Mouse (Mus musculus) 3T3-L1 (cell line): Measurements from ENCODE around the gene Spaar.
"Not testable (repeated sequence)": the region's sequence is repeated elsewhere in the genome, so short reads cannot be mapped to it uniquely, and the experiment has no call there.

Experiments used
- DNase-seq: peaks from one replicate; pipeline ENCODE4 v3.0.0-alpha.2; 2015; ENCODE audit warnings: low read depth, low spot score

Spaar gene

DNA sequence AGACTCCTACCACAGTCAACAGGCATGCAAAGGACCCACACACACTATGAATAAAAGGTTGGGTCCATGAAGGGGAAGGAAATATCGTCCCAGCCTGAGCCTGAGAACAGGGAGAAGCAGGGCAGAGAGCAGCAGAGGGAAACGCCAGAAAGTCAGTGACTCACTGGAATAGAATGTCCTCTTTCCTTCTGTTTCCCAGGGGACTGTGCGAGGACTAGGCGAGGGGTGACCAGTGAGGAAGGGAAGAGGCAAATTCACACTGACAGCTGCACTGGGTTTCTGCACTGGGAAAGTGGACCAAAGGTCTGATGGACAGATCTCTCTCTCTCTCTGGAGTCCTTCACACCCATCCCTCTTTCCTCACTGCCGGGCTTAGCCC is 1.3 kb upstream of the Spaar start:
- DNase-seq, result peak; percentile 95

DNA sequence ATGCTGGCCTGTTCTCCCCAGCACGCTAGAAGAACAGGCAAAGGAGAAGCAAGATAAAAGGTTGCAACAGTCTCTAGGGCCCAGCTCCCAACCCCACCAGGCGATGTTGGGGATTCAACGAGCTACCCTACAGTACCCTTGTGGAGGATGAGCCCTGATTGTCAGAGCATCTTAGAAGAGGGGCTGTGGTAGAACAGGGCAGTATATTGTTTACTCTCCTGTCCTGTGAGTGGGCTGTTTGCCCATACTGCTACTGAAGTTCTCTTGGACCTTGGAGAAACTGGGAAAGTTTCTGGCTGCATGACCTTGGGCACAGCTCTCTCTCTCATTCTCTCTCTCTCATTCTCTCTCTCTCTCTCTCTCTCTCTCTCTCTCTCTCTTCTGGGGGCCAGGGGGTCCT is 708 bp upstream of the Spaar start:
- DNase-seq, result peak; percentile 65

DNA sequence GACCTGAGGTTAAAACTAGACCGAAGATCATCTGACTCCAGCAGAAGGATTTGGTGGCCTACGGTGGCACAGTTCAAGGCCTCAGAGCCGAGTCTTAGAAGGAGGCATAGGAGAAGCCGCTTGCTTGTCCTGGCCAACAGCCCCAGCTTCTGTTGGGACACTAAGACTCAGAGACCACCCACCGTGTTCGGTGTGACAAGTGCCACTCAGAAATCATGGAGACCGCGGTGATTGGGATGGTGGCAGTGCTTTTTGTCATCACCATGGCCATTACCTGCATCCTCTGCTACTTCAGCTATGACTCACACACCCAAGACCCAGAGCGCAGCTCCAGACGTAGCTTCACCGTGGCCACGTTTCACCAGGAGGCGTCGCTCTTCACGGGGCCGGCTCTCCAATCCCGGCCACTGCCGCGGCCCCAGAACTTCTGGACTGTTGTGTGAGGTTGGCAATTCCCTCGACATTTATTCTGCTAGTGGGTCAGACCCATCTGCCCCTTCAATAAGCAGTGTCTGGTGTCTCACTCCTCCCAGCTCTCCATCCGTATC is 990 bp downstream of the Spaar start:
- no peak for DNase-seq

DNA sequence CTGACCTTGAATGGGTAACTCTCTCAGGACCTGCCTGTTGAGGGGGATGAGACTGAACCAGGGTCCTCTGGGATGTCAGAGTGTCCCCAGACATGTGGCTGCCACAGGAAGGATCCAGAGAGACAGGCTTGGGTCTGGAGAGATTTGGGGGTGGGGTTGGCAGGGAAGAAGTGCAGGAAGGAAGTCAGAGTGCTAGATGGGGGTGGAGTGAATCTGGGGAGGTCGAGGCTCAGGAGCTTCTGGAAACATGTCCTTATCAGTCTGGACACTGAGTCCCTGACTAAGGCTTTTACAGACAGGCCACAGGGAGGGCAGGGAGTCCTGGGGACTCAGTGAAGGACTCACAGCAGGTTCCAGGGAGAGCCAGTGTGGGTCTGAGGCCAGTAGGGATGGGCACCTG is 2.3 kb downstream of the Spaar start:
- DNase-seq, result no peak

DNA sequence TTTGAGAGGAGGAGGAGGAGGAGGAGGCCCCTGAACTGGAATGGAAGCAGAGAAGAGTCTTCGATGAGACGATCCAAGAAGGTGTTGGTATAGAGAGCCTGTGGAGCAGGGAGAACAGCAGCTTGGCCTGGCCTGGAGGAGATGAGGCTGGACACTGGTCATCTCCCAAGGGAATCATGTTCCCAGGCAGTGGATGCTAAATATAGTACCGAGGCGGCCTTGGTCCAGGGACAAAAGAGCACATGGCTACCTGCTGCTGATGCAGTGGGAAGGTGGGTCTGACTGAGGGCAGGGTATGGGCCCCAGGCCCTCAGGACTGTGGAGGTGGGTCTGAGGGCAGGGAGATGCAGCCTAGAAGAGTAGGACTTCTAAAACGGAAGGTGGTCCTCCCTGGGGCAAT is 3.4 kb downstream of the Spaar start:
- DNase-seq, result no peak

DNA sequence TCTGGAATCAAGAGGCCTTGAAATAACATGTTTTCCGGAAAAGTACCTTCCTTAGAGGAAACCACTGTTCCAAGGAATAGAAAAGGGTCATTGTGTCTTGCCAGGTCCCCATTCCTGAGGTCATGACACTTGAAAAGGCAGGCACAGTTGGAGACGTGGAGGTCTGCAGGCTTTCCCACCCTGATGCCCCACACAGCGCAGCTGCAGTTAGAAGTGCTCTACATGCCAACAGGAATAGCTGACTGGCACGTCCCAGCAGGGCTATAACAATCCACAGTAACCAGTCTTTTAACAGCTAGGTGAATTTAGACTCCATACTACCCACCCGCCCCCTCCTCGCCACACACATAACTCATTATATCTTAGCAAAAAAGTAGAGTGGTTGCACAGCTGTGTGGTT is 7.3 kb downstream of the Spaar start:
- no peak for DNase-seq

DNA sequence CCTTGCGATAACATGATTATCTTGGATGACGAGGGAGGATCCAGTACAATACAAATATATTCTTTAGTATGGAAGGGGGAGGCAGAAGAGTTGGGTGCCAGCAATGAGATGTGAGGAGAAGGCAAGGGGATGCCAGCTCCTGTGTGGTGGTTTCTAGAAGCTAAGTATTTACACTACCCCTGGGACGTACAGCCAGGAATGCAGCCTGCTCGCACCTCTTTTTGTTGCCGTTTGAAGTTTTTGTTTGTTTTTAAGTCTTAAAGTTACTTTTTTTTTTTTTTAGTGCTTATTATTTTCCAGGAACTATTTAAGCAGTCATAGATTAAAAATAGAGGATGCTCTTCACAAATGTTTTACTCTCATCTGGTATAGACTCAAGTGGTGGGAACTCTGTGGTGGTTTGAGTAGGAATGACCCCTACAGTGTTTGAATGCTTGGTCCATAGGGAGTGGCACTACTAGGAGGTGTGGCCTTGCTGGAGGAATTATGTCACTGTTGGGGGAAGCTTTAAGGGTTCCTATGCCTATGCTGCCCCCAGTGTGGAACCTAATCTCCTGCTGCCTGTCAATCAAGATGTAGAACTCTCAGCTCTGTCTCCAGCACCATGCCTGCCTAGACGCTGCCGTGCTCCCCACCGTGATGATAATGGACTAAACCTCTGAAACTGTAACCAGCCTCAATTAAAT is 9.3 kb downstream of the Spaar start:
- DNase-seq, result no peak

DNA sequence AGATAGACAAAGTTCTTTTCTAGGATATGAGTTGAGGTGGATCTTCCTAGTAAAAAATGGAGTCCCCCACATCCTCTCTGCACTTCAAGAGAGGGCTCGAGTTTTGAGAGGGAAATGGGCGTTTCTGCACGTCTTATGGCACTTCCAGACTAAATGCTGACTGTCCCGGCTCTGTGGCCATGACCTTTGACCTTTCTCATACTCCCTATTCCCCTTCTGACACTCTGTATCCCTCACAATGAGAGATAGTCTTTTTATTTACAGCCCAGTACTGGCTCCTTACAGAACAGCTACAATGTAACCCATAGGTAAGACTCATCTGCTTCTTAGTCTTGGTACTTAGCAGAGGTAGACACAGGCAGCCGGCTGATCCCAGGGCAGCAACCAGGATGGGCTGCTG is 11.7 kb downstream of the Spaar start:
- DNase-seq, result no peak

DNA sequence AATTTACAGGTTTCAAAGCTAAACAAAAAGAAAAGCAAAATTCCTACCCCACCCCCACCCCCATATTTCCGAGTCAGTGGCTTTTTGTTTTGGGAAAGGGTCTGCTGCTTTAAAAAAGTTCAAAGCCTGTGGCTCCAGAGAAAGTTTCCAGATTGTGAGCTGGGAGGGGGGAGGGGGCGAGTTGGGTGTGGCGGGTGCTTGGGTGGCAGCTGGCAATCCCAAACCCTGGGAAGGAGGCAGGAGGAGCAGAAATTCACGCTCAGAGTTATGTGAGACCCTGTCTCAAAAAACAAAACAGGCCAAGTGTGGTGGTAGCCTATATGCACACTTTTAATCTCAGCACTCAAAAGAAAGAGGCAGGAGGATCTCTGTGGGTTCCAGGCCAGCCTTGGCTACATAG is 12.8 kb downstream of the Spaar start:
- no peak for DNase-seq

DNA sequence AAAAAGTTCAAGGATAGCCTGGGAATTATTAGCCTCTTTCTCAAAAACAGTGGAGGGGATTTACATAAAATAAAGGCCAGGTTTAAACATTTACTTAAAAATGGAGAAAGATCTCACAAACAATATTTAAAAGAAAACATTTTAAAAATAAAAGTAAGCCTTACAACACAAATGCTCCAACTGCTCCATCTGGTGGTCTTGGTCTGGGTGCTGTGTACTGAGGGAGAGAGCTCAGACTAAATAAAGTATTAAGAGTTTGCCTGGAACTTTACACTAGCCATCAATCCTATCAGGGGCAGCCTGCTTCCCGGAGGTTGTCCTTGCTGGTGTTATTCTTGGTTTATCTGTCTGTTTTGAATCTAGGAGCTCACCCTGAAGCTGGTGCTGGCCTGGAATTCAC is 13.3 kb downstream of the Spaar start:
- peak; percentile 59 for DNase-seq

DNA sequence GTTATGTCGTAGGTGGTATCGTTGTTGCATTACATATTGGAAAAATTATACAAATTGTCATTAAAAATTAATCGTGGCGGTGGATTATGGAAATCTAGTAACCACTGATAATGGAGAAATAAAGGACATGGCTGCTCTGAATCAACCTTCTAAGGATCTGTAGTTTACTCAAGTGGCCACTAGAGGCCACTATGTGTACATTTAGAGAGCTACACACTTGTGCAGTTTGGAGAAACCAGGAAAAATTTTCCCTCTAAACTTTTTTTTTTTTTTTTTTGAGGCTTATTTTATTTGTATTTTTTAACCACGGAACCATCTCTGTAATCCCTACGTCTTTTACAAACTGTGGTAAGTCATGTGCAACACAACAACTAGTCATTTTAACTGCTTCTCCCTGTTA is 15.4 kb downstream of the Spaar start:
- DNase-seq, result peak; percentile 75

DNA sequence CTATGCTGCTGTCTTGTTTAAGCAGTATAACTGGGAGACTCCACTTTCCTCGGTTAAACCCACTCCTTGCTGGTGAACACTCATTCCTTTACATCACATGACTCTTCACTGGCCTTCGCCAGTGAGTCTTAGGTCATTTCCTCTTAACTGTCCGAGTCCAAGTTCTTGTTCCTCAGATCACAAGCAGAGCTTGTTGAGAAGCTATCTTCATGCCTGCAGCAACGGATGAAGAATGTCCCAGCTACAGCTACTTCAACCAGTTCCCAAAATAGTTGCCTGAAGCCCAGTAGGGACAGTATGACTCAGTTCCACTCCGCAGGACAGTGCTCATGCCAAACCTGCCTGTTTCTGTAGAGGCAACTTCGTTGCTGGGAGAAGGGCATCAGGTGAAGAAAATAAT is 27.4 kb downstream of the Spaar start:
- DNase-seq, result peak; percentile 29

DNA sequence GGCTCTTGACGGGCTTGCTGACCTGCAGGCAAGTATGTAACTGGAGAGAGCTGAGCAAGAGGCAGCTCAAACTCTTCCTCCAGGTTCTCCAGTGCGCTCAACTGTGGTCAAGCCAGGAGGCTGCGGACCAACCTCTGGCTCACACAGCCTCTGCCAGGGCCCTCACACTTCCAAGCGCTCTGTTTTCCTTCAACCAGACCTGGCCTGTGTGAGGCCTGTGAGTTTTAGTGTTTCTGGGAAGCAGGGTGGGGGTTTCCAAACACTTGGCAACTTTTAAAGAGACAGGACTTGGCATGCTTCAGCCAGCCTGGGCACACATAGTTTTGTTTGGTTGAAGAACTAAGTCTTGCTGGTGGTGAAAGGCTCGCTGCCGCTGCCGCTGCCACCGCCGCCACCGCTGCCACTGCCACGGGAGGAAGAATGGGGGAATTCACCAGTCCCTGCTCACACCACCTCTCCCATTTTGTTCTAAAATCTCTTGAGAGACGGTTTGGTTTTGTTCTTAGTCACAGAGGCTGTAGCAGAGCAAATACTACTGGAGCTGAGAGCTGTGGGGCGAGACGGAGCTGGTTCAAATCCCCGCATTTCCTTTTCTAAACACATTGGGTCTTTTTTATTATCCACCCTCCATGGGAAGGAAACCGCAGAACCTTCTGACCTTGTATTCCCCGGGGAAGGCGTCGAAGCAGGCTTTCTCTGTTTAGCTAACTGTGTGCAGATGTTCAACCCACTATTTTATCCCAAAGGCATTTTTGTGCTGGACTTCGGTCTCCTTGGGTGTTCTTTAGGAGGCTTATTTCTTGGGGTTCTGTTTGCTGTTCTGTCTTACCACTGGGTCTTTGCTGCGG is 30.0 kb downstream of the Spaar start:
- DNase-seq, result no peak

DNA sequence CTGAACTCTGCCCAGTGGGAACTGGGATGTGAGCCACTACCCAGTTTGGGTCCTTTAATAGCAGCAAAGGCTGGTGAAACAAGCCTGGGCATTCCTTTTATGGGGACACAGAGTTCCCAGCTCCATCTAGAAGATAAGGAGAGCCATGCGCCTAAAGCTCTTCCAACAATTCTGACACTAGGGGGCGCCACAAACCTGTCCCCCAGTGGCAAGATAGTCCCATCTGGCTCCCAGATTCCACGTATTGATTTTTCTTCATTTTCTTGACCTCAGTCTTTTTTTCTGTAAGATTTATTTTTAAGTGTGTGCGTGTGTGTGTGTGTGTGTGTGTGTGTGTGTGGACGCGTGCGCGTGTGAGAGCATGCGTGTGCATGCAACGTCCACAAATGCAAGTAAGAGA is 30.6 kb downstream of the Spaar start:
- peak; percentile 50 for DNase-seq

DNA sequence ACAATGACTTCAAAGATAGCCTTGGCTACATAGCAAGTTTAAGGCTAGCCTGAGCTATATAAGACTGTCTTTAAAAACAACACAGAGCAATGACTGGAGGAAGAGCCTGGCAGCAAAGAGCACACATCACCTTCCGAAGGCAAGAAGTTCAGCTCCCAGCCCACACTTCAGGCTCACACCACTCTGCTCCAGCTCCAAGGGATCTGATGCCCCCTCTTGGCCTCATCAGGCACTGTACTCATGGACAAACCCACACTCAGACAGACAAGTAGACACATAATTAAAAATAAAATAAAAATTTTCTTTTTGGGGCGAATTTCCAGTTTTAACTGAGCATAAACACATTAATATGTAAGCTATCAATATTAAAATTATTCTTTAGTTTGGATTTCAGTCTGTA is 31.5 kb downstream of the Spaar start:
- DNase-seq, result no peak

DNA sequence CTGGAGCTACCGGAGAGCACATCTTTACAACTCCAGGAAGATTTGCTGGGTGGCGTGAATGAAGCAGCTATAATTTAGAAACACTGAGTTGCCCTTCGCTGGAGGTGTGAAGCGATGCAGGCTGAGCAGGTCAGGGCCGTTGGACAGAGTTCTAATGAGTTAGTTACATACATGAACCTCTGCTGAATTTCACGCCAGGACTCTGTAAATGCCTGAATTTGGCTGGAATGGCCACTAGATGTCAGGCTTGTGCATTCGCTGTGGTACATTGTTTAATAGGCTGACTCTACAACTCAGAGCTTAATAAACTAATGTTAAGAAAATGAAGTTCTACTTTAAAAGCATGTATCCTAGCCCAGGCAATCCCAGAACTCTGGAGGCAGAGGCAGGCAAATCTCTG is 33.6 kb downstream of the Spaar start:
- peak; percentile 83 for DNase-seq

DNA sequence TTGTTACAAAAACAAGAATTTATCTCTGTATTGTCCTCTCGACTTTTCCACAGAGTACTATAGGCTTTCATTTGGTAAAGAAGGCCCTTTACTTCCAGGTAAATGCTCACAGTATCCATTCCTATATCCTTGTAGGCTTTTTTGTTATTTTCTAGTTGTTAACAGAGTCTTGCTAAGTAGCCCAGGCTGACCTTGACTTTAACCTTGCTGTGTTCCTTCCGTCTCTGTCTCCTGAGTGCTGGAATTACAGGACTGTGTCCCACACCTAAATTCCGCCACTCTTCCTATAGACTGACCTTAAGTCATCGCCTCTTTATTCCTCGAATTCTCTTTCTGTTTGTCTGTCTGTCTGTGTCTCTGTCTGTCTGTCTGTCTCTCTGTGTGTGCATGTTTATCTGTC is 38.5 kb downstream of the Spaar start:
- DNase-seq, result no peak

DNA sequence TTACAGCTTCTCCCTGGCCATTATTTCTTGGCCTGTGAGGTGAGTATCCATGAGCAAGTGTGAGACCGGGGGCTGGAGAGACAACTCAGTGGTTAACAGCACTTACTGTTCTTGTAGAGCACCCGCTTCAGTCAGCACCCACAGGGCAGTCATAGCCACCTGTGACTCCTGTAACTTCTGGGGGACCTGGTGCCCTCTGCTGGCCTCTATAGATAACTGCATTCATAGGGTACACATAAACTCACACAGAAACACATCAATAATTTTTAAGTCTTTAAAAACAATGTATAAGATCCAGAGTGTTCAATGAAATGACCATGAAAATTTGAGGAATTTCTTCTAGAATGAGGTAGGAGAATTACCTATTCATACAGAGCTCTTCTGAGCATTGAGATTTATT is 39.5 kb downstream of the Spaar start:
- DNase-seq, result no peak

DNA sequence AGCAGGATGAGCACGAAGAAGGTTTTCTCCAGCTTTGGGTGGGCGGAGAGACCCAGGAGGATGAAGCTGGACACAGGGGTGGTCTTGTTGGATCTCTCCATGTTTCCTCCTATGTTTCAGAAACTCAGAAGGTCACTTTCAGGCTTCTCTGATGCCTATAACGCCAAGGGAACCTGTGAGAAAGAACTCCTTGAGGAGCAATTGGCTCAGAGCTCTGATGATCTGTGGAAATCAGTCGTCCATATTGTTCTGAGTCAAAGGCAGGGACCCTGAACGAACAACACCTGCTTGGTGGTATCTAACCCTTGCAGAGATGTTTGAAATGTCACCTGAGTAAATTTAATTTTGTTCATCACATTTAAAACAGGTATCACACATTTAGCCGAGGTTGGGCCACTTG is 41.1 kb downstream of the Spaar start, which contains the start of gene Olfr159:
TSS of gene Olfr159 (minus strand) at position 101 of the 400 bp plus-strand sequence.
- no peak for DNase-seq

DNA sequence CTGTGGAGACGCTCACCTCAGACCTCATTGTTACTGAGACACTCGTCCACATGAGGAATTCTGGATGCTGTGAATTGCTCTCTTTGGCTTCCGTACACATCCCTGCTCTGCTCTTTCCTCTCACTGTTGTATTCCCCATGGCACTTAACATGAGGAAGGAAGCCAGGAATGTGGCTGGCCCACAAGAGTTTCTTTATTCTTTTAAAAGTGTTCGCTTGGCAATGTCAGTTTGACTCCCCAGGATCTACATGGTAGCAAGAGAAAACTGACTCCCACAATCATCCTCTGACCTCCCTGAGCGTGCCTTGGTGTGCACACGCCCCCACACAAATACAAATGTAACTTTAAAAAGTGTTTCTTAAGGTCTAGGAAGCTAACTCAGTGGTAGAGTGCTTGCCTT is 41.8 kb downstream of the Spaar start:
- no peak for DNase-seq

DNA sequence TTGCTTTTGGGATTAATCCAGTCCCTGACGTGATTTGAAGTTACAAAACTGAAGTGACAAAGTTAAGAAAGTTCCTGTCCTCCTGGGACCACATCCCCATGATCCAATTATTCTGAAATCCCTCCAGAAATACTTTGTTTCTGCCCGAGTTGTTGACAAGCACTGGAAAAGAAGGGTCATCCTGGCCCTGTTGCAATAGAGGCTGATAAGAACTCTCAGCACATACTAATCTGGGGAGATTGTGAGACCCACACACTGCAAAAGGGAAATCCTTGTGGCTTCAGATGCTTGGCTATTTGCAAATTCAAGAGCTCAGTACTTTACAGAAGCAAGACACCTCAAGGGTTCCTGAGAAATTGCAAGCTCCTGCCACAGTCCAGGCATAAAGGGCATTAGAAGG is 42.5 kb downstream of the Spaar start:
- DNase-seq, result no peak

DNA sequence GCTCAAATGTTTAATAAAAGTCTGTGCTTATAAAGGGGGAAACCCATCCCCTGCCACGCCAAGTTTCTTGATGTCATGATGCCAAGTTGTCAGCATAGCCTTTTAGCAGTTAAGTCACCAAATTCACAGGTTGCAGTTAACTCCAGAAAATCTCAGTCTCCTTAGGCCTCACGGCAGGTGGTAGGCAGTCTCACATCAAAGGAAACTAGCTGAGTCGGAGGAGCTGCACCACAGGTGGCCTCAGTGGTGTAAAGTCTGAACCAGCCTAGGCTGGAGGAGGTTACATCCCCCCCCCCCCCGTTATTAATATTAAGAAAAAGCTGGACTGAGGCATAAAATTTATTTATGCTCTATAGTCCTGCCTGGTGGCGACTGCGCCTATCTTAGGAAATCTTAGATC is 65.5 kb downstream of the Spaar start:
- no peak for DNase-seq

DNA sequence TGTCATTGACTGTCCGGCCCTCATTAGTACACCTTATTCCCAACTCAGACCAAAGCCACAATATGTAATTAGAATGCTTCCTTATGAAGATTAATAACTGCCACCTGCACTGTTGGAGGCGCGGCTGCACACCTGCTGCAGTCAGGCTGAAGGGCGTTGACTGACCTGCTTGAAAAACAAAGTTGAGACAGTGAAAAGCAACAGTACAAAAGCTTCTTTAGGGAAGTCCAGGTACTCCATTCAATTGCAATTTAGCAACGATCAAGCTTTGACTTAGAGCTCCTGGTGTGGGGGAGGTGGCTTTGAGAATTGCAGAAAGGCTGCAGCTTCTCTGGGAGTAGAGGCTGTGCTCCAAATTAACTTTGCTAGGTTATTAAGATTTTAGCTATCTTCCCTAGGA is 66.0 kb downstream of the Spaar start:
- not testable (repeated sequence) for DNase-seq
